Mouse (Mus musculus): ENCODE results near the gene 1700057G04Rik. TPM values are rescaled to one million over a fixed set of nuclear protein-coding genes. Genes with fewer than 3 reads are reported as not detected.

Gene 1700057G04Rik
- total and polyA plus RNA-seq, 3 experiments: 0.19 TPM; not detected in 2

- H3K27me3 ChIP-seq (ENCODE audit: control insufficient read depth in 1 of 2, insufficient read depth in 2 of 2, low read length in 2 of 2): no peaks in the 10 kb centered on the region; a peak in 2 of 4 replicates
- H3K79me2 ChIP-seq (ENCODE audit: control insufficient read depth, insufficient read depth, low read length, poor library complexity): no peaks in the 10 kb centered on the region
- no peak overlapping the region for H3K4me3 ChIP-seq (ENCODE audit: control insufficient read depth in 1 of 2, insufficient read depth in 1 of 2, low read depth in 2 of 2, low read length in 2 of 2)
- no peak overlapping the region for H3K27ac ChIP-seq (ENCODE audit: control insufficient read depth, low read depth, low read length)
- DNase-seq (ENCODE audit: low read depth, low spot score): no peak
- H3K9ac ChIP-seq (ENCODE audit: control insufficient read depth, low read depth, low read length, poor library complexity, severe bottlenecking): no peak overlapping the region
- no peaks in the 10 kb centered on the region for H3K36me3 ChIP-seq (ENCODE audit: control insufficient read depth in 1 of 2, insufficient read depth in 2 of 2, low read length in 2 of 2)
- H3K4me1 ChIP-seq (ENCODE audit: control insufficient read depth in 1 of 2, insufficient read depth in 2 of 2, low read length in 2 of 2): no peaks in the 10 kb centered on the region
- no peaks in the 10 kb centered on the region for H3K9me3 ChIP-seq (replicated peaks; ENCODE audit: insufficient read depth, low read length)
- TF ChIP-seq CHD2 (IDR thresholded peaks at IDR 0.05; ENCODE audit: low read length): no peak
- TF ChIP-seq ETS1 (IDR thresholded peaks at IDR 0.05; ENCODE audit: low read depth, low read length): no peak
- TF ChIP-seq EP300 (IDR thresholded peaks at IDR 0.05; ENCODE audit: low read depth in 1 of 2, low read length in 2 of 2): no peak
- TF ChIP-seq JUND (IDR thresholded peaks at IDR 0.05; ENCODE audit: low read depth, low read length): no peak
These were observed 77.7 kb downstream of the 1700057G04Rik start for GRCm38 (mm10) chr9:92386871-92387270.

- Histone ChIP-seq H3K9me3 (replicated peaks; ENCODE audit: insufficient read depth, low read length) (no peaks in the 10 kb centered on the region), H3K27ac (ENCODE audit: control insufficient read depth, low read depth, low read length) (no peak overlapping the region), H3K27me3 (ENCODE audit: control insufficient read depth in 1 of 2, insufficient read depth in 2 of 2, low read length in 2 of 2) (no peaks in the 10 kb centered on the region; a peak in 1 of 4 replicates), H3K79me2 (ENCODE audit: control insufficient read depth, insufficient read depth, low read length, poor library complexity) (no peaks in the 10 kb centered on the region), H3K36me3 (ENCODE audit: control insufficient read depth in 1 of 2, insufficient read depth in 2 of 2, low read length in 2 of 2) (no peaks in the 10 kb centered on the region), H3K4me3 (ENCODE audit: control insufficient read depth in 1 of 2, insufficient read depth in 1 of 2, low read depth in 2 of 2, low read length in 2 of 2) (no peak overlapping the region), H3K9ac (ENCODE audit: control insufficient read depth, low read depth, low read length, poor library complexity, severe bottlenecking) (no peak overlapping the region), H3K4me1 (ENCODE audit: control insufficient read depth in 1 of 2, insufficient read depth in 2 of 2, low read length in 2 of 2) (no peaks in the 10 kb centered on the region)
- TF ChIP-seq GATA1 (IDR thresholded peaks at IDR 0.05; ENCODE audit: low read depth, low read length) (no peak), HCFC1 (IDR thresholded peaks at IDR 0.05; ENCODE audit: low read depth, low read length) (no peak), TCF12 (IDR thresholded peaks at IDR 0.05; ENCODE audit: low read depth, low read length) (no peak), GABPA (IDR thresholded peaks at IDR 0.05; ENCODE audit: low read depth, low read length) (no peak), CTCF (IDR thresholded peaks at IDR 0.05 in 2 of 3, conservative IDR thresholded peaks at IDR 0.05 in 1 of 3; ENCODE audit: control insufficient read depth in 1 of 3, insufficient read depth in 1 of 3, low read depth in 2 of 3, low read length in 3 of 3, poor library complexity in 1 of 3, severe bottlenecking in 1 of 3) (no peak), MAX (IDR thresholded peaks at IDR 0.05; ENCODE audit: low read length) (no peak), USF1 (IDR thresholded peaks at IDR 0.05; ENCODE audit: low read depth, low read length) (no peak), RCOR1 (IDR thresholded peaks at IDR 0.05; ENCODE audit: low read depth, low read length) (no peak), NRF1 (IDR thresholded peaks at IDR 0.05; ENCODE audit: insufficient read depth, low read depth, low read length, poor library complexity, severe bottlenecking) (no peak), MAFK (IDR thresholded peaks at IDR 0.05; ENCODE audit: borderline replicate concordance, low read depth, low read length) (no peak), KAT2A (conservative IDR thresholded peaks at IDR 0.05; ENCODE audit: low read depth, low read length) (no peak), ZKSCAN1 (IDR thresholded peaks at IDR 0.05; ENCODE audit: low read depth, low read length) (no peak), TAL1 (IDR thresholded peaks at IDR 0.05; ENCODE audit: low read length) (no peak), MXI1 (IDR thresholded peaks at IDR 0.05; ENCODE audit: low read depth, low read length) (no peak), SMC3 (IDR thresholded peaks at IDR 0.05; ENCODE audit: low read depth, low read length) (no peak), ZC3H11A (IDR thresholded peaks at IDR 0.05; ENCODE audit: low read depth, low read length) (no peak), SIN3A (IDR thresholded peaks at IDR 0.05; ENCODE audit: low read length) (no peak), MAZ (IDR thresholded peaks at IDR 0.05; ENCODE audit: low read depth, low read length) (no peak), POLR2AphosphoS5 (IDR thresholded peaks at IDR 0.05; ENCODE audit: borderline replicate concordance, low read depth, low read length) (no peak)
- no peak for DNase-seq (ENCODE audit: low read depth, low spot score)
These were observed 78.2 kb downstream of the 1700057G04Rik start for GRCm38 (mm10) chr9:92387404-92387803.
